Mouse (Mus musculus): ENCODE measurements at regions not wholly inside any gene's neighbourhood (a gene's known extent, or its start where the extent isn't known, plus 50 kb on each side); places are given as distances from the start of the nearest gene placed in this dataset.

DNA sequence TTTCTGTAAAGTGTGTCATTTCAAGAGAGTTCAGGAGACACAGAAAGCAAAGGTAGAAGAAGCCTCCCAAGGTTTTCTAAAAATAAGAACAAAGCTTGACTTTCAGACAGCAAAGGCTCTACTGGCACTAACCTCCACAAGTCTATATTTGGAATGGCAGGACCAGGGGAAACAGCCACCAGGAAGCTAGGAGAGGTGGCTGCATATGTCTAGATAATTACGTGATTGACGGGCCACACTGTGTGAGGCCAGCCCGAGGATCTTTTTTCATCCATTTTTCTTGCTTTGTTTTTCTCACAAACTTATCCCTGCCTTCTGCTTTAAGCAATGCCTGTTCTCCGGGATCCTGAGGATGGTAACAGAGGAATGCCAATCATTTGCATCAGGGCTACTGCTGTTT lies 155.4 kb downstream of the Dyrk2 start:
- no peak for TF ChIP-seq POLR2A (IDR thresholded peaks at IDR 0.05; ENCODE audit: borderline replicate concordance, low read depth, low read length)
- no peak for TF ChIP-seq CTCF (IDR thresholded peaks at IDR 0.05; ENCODE audit: low read depth, low read length)
- H3K4me1 ChIP-seq (ENCODE audit: control insufficient read depth, insufficient read depth, low read length): peaks cover 3% of the 10 kb centered on the region; the same call in 1 of the 2 replicates
- H3K4me3 ChIP-seq (ENCODE audit: insufficient read depth, low read length): no peak overlapping the region; the same call in 1 of the 2 replicates
- no peak overlapping the region for H3K27ac ChIP-seq (ENCODE audit: insufficient read depth, low read depth, low read length)

DNA sequence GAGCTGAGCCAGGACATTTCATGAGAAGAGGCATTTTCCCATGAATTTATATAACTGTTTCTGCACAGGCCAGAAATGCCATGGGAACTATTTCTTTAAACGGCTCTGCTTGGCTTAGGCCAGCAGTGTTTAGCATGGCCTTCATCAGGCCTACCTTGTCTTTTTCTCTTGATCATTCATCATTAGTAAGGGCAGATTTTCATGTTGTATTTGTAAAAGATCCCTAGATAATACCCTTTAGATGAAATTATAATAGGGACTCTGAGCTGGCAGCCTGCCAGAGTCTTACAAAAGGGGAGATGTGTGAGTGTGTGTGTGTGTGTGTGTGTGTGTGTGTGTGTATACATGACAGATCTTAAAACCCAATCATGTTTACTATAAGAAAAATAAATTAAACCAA lies 149.4 kb downstream of the Dyrk2 start:
- Histone ChIP-seq H3K4me3 (ENCODE audit: insufficient read depth, low read length) (no peak overlapping the region), H3K27ac (ENCODE audit: insufficient read depth, low read depth, low read length) (no peak overlapping the region), H3K4me1 (ENCODE audit: control insufficient read depth, insufficient read depth, low read length) (no peaks in the 10 kb centered on the region)
- TF ChIP-seq CTCF (IDR thresholded peaks at IDR 0.05; ENCODE audit: low read depth, low read length): no peak
- TF ChIP-seq POLR2A (IDR thresholded peaks at IDR 0.05; ENCODE audit: borderline replicate concordance, low read depth, low read length): no peak

DNA sequence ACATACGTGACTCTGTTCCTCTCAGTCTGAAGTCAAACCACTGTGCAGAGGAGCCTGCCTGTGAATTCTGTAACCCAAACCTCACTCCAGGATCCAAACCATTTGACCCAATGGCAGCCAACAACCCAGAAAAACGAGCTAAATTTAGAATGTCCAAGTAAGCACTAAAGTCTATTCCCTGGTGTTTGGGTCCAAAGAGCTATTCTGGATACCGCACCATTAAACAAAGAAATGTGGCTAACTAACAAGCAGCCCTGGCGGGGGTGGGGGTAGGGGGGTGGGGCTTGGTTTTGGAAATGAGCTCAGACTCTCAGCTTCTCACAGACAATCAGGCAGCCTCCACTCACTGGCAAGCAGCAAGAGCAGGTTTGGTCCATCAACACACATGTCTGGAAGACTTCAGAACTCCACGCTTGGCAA lies 147.9 kb downstream of the Dyrk2 start:
- Histone ChIP-seq H3K4me3 (ENCODE audit: insufficient read depth, low read length) (no peak overlapping the region), H3K27ac (ENCODE audit: insufficient read depth, low read depth, low read length) (no peak overlapping the region), H3K4me1 (ENCODE audit: control insufficient read depth, insufficient read depth, low read length) (no peaks in the 10 kb centered on the region)
- TF ChIP-seq CTCF (IDR thresholded peaks at IDR 0.05; ENCODE audit: low read depth, low read length) (no peak), POLR2A (IDR thresholded peaks at IDR 0.05; ENCODE audit: borderline replicate concordance, low read depth, low read length) (no peak)

DNA sequence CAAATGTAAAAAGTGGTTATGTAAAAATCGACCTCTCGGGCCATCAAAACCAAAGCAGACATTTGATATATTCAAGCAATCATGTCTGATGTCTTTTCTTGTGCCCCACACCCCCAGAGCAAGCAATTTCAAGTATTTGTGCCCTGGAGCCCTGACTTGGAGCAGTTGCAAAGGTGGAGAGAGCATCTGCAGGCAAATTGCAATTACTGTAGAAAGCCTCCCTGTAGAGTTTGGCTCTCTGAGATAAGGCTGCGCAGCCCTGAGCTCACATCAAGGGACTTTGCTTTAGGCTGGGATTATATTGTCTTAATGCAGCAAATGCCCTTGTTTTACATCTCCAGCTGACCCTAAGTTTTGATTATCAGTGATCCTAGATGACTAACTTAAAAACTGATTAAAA lies 147.3 kb downstream of the Dyrk2 start:
- H3K4me1 ChIP-seq (ENCODE audit: control insufficient read depth, insufficient read depth, low read length): no peaks in the 10 kb centered on the region
- no peak for TF ChIP-seq CTCF (IDR thresholded peaks at IDR 0.05; ENCODE audit: low read depth, low read length)
- no peak for TF ChIP-seq POLR2A (IDR thresholded peaks at IDR 0.05; ENCODE audit: borderline replicate concordance, low read depth, low read length)
- H3K27ac ChIP-seq (ENCODE audit: insufficient read depth, low read depth, low read length): no peak overlapping the region
- no peak overlapping the region for H3K4me3 ChIP-seq (ENCODE audit: insufficient read depth, low read length)

DNA sequence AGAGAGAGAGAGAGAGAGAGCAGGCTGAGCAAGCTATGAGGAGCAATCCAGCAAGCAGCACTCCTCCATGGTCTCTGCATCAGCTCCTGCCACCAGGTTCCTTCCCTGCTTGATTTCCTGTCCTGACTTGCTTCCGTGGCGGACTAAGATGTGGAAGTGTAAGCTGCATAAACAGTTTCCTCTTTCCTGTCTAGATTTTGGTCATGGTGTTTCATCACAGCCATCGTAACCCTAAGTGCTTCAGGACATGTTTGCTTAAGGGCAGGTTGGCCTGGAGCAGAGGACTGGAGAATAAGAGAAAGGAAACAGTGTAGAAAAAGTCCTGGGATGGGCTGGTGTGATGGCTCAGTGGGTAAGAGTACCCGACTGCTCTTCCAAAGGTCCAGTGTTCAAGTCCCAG lies 133.9 kb downstream of the Dyrk2 start:
- TF ChIP-seq POLR2A (IDR thresholded peaks at IDR 0.05; ENCODE audit: borderline replicate concordance, low read depth, low read length): no peak
- TF ChIP-seq CTCF (IDR thresholded peaks at IDR 0.05; ENCODE audit: low read depth, low read length): no peak
- H3K4me1 ChIP-seq (ENCODE audit: control insufficient read depth, insufficient read depth, low read length): 0 out of 2 replicates have a peak, but pooled peaks cover 2% of the 10 kb centered on the region
- no peak overlapping the region for H3K27ac ChIP-seq (ENCODE audit: insufficient read depth, low read depth, low read length)
- H3K4me3 ChIP-seq (ENCODE audit: insufficient read depth, low read length): no peak overlapping the region

DNA sequence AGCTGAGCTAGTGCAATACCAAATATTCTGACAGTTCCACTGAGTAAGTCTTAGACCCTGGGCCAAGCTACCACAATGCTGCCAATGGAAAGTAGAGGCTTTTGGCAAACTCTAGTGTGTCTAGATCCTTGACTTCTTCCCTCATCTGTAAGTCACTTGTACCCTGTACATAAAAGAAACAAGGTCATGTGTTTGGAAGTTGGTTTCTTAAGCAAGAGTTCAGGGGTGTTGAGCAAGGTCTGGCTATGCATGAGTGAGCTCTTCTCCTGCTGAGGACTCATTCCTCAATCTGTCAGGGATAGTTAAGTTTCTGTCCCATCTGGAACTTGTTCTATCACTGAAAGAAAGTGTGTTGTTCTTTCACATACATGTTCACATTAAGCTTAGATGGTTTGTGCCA lies 132.9 kb downstream of the Dyrk2 start:
- no peak overlapping the region for H3K4me3 ChIP-seq (ENCODE audit: insufficient read depth, low read length)
- TF ChIP-seq POLR2A (IDR thresholded peaks at IDR 0.05; ENCODE audit: borderline replicate concordance, low read depth, low read length): no peak
- TF ChIP-seq CTCF (IDR thresholded peaks at IDR 0.05; ENCODE audit: low read depth, low read length): no peak
- H3K27ac ChIP-seq (ENCODE audit: insufficient read depth, low read depth, low read length): no peak overlapping the region
- H3K4me1 ChIP-seq (ENCODE audit: control insufficient read depth, insufficient read depth, low read length): 0 out of 2 replicates have a peak, but pooled peaks cover 2% of the 10 kb centered on the region

DNA sequence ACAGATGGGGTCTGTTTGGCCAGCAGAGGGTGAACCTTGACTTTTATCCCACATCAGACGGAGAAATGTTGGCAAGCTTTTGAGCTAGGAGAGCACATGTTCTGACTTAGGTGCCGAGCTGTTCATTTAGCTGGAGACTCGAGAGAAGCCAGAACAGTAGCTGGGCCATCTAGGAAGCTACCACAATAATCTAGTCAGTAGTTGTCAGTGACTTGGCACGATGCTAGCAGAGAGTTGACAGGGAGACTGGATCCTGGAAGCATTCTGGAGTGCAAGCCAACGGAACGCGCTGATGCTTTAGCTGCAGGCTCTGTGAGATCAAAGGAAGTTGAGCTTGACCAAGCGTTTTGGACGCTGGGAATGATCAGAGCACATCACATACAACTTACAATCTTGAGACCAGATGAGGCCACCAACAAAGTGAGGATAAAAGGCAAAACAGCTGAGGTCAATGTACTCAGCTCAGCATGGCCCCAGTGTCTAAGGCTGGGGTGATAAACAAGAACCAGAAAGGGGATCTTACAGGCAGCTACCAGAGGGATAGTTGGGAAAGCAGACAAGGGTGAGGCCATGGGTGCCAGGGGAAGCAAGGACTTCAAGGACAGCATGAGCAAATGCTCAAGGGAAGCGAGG lies 130.0 kb downstream of the Dyrk2 start:
- no peak overlapping the region for H3K4me3 ChIP-seq (ENCODE audit: insufficient read depth, low read length)
- 0 out of 2 replicates have a peak, but pooled peaks cover 2% of the 10 kb centered on the region for H3K4me1 ChIP-seq (ENCODE audit: control insufficient read depth, insufficient read depth, low read length)
- H3K27ac ChIP-seq (ENCODE audit: insufficient read depth, low read depth, low read length): no peak overlapping the region
- no peak for TF ChIP-seq CTCF (IDR thresholded peaks at IDR 0.05; ENCODE audit: low read depth, low read length)
- no peak for TF ChIP-seq POLR2A (IDR thresholded peaks at IDR 0.05; ENCODE audit: borderline replicate concordance, low read depth, low read length)

DNA sequence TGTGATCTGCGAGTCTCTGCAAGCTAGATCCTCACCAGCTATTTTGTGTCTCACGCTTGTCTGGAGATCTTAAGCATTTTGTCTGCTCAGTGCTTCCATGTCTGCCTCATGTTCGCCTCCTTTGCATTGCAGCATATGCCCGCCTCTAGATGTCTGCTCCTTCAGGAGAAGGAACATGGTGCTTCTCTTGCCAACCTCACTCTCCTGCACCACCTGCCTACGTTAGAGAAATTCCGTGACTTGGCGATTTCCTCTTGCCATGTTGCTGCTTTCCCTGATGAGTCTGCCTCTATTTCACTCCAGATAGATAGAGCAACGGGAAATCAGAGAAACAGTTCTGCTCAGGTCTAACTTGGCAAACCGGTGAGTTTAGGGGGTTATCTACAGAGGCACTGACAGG lies 126.2 kb downstream of the Dyrk2 start:
- no peak for TF ChIP-seq POLR2A (IDR thresholded peaks at IDR 0.05; ENCODE audit: borderline replicate concordance, low read depth, low read length)
- TF ChIP-seq CTCF (IDR thresholded peaks at IDR 0.05; ENCODE audit: low read depth, low read length): no peak
- Histone ChIP-seq H3K4me1 (ENCODE audit: control insufficient read depth, insufficient read depth, low read length) (no peaks in the 10 kb centered on the region), H3K4me3 (ENCODE audit: insufficient read depth, low read length) (no peak overlapping the region), H3K27ac (ENCODE audit: insufficient read depth, low read depth, low read length) (no peak overlapping the region)

DNA sequence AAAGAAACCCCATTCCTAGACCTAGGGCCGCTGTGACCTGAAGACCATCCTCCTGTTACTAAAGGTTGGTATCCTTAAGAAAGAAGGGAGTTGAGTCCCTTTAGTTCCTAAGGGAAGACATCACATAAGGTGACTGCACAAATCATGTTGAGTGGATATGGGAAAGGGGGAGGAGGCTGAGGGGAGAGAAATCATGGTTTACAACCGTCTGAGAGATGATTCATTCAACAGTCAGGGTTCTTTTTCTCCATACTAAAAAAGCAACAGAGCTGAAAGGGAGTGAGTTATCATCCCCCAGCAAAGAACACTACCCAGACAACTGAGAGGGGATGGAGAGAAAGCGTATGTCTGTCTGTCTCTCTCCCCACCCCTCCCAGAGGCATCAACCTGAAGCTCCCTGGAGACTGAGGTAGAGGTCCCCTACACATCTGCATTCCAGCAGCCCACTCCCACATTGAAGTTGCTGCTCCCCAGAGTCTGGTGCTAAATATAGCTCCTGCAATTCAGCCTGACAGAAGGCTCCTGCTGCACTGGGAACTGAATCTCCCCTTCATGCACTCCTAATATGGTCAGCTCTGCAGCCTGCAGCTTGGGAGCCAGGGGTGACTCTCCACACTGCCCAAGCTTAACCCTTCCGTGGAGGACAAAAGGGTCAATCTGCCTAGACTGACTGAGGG lies 123.2 kb downstream of the Dyrk2 start:
- Histone ChIP-seq H3K27ac (ENCODE audit: insufficient read depth, low read depth, low read length) (no peak overlapping the region), H3K4me1 (ENCODE audit: control insufficient read depth, insufficient read depth, low read length) (no peaks in the 10 kb centered on the region), H3K4me3 (ENCODE audit: insufficient read depth, low read length) (no peak overlapping the region)
- TF ChIP-seq CTCF (IDR thresholded peaks at IDR 0.05; ENCODE audit: low read depth, low read length) (no peak), POLR2A (IDR thresholded peaks at IDR 0.05; ENCODE audit: borderline replicate concordance, low read depth, low read length) (no peak)

DNA sequence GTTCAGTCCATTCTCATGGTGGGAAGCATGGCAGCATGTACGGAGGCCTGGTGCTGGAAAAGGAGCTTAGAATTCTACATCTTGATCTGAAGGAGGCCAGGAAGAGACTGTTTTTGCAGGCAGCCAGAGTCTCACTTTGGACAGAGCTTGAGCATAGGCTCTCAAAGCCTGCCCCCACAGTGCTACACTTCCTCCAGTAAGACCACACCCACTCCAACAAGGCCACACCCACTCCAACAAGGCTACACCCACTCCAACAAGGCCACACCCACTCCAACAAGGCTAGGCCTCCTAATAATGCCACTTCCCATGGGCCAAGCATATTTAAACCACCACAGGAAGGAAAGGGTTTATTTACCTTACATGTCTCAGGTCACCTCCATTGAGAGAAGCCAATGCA lies 121.0 kb downstream of the Dyrk2 start:
- H3K4me3 ChIP-seq (ENCODE audit: insufficient read depth, low read length): no peak overlapping the region
- TF ChIP-seq CTCF (IDR thresholded peaks at IDR 0.05; ENCODE audit: low read depth, low read length): no peak
- TF ChIP-seq POLR2A (IDR thresholded peaks at IDR 0.05; ENCODE audit: borderline replicate concordance, low read depth, low read length): no peak
- H3K4me1 ChIP-seq (ENCODE audit: control insufficient read depth, insufficient read depth, low read length): no peaks in the 10 kb centered on the region
- H3K27ac ChIP-seq (ENCODE audit: insufficient read depth, low read depth, low read length): no peak overlapping the region
